Mouse (Mus musculus) thymus, postnatal 0 days (tissue): ENCODE measurements around the gene Pik3r5. TPM values are rescaled to one million over a fixed set of nuclear protein-coding genes. Genes with fewer than 3 reads are reported as not detected.

Experiments
- DNase-seq: peaks from one replicate; pipeline ENCODE4 v3.0.0-alpha.2; 2015; ENCODE audit warnings: low spot score
- polyA plus RNA-seq: library from polyadenylated mRNA; unstranded; fragments of >200 nt; fragmentation: Nextera tagmentation; extraction: Ambion mirVana; gene quantifications from 2 replicates; pipeline ENCODE4 v1.2.1, GENCODE M21; 2015

Pik3r5 gene
- polyA plus RNA-seq, result 10.5 and 12.0 TPM in 2 replicates

DNA sequence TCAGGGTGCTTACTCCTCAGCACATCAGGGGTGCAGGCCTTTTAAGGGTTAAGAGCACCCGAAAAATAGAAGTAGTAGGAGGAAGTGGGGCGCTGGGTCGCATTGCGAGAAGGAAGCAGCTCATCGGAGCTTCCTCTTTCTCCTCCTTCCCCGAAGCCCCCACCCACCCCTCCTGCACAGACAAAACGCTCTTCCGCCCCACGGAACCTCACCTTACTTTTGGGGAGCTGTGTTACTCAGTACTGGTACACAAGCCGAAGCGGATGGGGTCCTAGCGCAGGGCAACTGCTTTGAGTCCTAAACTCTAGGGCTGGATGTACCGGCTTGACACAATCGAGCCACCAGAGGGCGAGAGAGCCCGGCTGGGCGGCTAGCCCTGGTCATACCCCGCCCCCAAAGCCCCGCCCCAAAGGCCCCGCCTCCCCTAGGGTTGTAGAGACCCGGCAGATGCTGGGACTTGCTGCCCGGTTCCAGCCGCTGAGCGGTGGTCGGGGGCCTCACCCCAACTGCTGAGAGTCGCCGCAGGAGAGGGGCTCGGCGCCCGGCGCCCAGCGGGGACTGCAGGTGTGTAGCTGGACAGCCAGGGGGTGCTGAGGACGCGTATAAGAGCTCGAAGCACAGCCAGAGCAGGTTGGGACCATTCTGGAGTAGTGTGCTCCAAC lies at the start of gene Pik3r5:
Pik3r5 (plus strand) TSS at position 423 of the 662 bp plus-strand sequence.
- DNase-seq, result peak; percentile 97

DNA sequence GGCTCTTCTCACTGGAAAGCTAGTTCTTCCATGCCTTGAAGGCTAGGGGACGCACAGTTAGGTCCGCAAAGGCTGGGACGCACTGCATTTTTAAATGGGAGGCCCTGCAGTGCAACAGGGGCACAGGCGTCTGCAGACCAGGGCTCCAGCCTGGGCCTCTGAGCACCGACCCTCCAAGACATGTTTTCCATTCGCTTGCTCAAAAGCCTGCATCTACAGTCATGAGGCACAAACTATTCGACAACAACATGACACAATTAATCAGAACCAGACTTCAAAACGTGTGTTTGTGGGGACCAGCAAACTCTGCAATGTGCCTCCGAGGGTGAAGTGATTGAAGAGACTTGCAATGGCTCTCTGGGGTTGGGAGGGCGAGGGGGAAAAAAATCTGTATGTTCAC lies 48.4 kb upstream of the Pik3r5 start:
- DNase-seq, result no peak

GRCm38 (mm10) chr11:68384131-68384530 lies 47.8 kb upstream of the Pik3r5 start:
- no peak for DNase-seq

DNA sequence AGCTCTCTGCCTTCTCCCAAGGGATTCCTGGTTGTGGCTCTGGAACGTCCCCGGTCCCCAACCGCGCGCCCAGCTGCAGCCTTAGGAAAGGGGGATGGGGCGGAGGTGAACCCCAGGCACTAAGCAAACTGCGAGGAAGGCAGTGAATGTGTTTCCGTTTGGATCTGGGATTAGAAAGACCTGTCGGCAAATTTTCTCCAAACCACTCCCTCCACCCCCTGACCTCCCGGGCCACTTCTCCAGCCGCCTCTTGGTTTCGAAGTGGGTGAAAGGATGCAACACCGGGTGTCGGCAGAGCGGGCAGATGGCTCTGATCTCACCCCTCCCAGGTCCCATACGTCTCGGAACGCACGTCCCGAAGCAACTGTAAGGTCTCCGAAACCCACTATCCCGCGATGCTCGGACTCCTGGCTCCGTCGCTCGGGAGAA lies 47.3 kb upstream of the Pik3r5 start:
- no peak for DNase-seq

DNA sequence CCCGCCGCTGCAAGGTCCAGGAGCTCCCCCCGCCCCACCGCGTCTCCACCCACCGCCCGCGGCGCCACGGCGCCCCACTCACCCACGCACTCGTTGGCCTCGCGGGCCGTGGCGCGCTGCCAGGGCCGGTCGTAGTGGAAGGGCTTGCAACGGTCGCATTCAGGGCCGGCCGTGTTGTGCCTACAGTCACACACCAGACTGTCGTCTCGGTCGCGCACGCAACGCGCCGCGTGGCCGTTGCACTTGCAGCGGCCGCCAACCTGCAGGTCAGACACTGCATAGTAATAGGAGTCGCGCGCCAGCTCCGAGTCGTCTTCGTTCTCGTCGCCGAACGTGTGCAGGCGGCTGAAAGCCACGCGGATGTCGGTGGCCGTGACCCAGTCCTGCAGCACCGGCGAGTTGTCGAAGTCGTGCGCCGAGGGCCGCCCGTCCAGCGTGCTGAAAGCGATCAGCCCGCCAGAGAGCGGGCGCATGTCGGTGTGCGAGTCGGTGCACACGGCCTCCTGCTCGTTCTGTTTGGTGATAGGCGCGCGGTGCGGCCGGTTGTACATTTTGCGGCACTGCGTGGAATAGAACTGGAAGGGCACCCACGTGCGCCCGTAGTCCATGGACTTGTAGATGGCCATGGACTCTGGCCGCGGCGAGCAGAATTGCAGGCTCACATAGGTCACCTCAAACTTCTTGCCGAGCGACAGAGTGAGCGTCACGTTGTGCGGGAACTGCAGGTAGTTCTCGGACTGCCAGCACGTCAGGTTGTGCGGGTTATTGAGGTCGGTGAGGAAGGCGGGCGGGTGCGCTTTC lies 46.7 kb upstream of the Pik3r5 start:
- DNase-seq, result peak; percentile 27

GRCm38 (mm10) chr11:68385921-68386588 lies 45.9 kb upstream of the Pik3r5 start:
- DNase-seq, result peak; percentile 16

- DNase-seq, result peak; percentile 57
These were observed 45.1 kb upstream of the Pik3r5 start for GRCm38 (mm10) chr11:68386589-68387440.

GRCm38 (mm10) chr11:68387441-68387760 lies 44.5 kb upstream of the Pik3r5 start:
- no peak for DNase-seq

GRCm38 (mm10) chr11:68387971-68388654 lies 43.8 kb upstream of the Pik3r5 start:
- DNase-seq, result no peak

DNA sequence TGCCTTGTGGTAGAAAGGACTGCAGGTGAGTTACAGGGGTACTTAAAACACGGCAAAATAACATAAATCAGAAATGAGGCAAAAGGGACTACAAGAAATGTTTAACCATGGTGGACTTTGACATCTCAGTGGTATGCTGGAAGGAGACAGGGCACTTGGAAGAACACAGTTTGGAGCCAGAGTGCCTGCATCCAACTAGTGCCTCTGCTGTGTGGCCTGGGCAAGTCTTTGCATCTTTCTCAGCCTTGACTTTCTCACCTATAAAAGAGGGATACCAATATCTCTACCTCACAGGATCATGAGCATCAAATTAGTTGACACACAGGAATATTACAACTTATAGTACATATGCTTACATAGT lies 43.3 kb upstream of the Pik3r5 start:
- DNase-seq, result no peak

- DNase-seq, result no peak
These were observed 42.3 kb upstream of the Pik3r5 start for GRCm38 (mm10) chr11:68389621-68390020.

DNA sequence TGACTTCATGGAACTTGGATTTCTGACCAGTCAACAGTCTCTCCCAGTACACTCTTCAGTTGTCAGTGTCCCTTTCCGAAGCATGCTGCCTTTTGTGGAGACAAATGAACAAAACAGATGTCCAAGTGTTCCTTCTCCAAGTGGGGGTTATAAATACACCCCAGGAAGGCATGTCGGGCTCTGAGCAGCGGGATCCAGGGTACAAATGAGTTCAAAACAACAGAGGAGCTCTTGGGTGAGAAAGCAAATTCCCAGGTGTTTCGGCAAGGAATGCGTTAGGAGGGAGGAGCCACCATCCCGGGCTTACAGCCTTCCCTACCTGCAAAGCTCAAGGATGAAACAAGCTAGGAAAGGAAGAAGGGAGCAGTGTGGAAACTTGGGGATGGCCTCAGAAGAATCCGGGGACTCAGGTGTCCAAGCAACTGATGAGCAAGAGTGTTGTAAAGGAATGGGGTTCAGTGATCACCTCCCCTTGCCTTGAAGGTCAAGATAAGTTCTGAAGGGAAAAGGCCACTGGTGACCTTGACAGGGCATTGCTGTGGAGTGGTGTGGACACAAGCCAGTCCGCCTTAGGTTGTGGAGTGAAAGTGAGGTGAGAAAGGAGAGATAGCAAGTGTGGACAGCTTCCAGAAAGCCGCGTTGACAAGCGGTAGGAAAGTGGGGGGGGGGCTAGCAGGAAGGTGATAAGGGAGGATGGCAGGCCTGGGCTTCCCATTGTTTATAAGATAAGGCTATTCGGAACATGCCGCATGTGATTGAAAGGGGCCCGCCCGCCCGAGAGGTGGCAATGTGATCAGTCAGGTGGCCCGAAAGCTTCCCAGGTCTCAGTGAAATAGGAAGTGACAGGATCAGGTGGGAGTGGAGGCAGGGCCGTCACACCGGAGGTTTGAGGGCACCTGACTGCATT lies 41.3 kb upstream of the Pik3r5 start:
- DNase-seq, result no peak

GRCm38 (mm10) chr11:68393897-68394490 lies 37.9 kb upstream of the Pik3r5 start:
- no peak for DNase-seq

DNA sequence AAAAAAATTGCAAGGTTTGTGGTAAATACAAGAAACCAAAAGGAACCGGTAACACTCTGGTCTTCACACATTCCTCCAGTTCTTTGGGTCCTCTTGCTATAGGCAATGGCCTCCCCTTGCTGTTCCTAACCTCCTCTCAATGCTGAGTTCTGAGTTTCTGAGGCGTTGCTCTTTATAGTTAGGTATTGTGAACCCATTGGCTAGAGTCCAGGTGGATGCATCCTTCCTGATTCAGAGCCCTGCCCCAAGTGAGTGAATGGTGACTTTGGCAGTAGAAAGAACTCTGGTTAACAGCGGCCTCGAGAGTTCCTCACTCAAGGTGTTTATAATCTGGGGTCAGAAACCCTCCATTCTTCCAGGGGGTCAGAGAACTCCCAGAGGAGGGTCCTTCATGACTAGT lies 37.2 kb upstream of the Pik3r5 start:
- no peak for DNase-seq

- DNase-seq, result no peak
These were observed 36.4 kb upstream of the Pik3r5 start for GRCm38 (mm10) chr11:68395546-68395945.

DNA sequence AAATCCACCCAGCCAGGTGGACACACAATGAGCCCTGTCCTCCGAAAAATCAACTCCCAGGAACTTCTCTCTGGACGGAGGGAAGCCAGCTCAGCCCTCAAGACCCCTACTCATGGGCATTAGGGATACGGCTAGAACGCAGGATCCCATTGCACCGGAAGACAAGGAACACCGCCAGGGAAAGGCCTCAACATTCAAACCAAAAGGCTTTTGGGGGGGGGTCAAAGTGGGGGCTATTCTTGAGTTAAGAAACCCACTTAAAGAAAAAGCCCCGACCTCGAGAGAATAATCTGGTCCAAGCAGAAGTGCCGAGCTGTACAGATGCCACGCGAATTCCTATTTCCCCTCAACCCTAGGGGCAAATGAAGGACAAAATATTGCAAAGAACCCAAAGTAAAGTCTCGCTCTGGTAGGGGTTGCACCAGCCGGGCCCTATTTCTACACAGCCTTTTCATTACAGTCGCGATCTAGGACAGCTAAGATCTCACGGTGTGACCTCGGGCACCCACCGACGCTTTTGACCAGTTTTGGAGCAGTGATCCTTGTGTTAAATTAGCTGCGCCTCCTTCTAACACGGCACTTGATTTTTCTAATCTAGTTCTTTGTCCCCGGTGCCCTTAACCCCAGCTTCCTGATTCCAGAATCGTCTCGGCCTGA lies 32.9 kb upstream of the Pik3r5 start:
- DNase-seq, result no peak

DNA sequence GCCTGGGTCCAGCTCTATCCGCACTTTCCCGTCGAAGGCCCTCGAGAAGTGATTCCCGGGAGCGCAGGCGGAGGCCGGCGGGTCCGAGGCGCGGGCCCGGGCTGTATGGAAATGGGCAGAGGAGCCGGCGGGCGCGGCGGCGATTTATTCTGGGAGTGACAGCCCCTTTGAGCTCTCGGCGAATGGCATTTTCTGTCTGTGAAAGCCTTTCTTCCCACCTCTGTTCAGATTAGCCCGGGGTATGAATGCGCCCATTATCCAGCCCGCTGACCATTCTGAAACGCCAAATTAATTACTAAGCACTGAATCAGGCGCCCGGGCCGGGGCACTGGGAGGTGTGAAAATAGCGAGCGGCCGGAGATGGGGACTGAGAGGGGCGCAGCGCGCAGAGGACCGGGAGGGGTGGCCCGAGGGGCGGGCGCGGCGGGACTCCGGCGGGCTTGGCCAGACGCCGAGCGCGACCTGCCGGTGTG lies 32.3 kb upstream of the Pik3r5 start:
- no peak for DNase-seq

DNA sequence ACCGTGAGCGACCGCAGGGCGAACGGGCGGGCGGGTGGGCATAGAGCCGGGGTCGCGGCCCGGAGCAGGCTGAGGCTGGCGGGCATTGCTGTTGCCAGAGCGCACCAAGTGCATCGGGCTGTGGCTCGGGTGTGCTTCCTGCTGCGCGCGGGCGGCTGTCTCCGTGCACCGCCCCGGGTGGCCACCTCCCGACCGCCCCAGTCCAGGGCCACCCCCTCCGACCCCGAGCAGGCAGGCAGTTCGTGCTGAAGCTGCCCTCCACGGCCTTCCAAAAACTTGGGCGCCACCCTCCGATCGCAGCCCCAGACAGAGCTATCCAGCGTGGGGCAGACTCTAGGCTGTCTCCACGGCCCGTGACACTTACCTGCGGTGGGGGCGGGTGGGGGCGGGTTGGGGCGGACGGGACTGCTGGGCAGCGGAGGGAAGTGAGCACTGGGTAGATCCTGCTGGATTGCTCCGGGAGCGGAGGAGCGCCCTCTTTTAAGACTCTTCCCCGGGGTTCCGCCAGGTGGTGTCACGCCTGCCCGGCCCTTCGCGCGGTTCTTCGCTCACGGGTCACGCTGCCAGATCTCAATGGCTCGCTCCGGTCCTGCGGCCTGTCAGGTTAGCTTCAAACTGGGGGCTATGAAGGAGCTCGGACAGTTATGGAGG lies 31.8 kb upstream of the Pik3r5 start:
- peak; percentile 18 for DNase-seq
